Mouse (Mus musculus) forebrain, embryonic 12.5 days (tissue): ENCODE results near the gene Sbds. TPM values are rescaled to one million over a fixed set of nuclear protein-coding genes. Genes with fewer than 3 reads are reported as not detected.

ENCODE experiments used
- ATAC-seq: fragments of 200-750 bp; cut with Nextera tagmentation; 2 replicates; pipeline ENCODE4 v1.8.0; 2017; ENCODE audit warnings: moderate TSS enrichment; ENCODE audit not compliant: low FRiP score
- H3K27ac ChIP-seq: fragments of 300-500 bp; sonication (generic); 2 replicates; pipeline ENCODE4 v1.5.1; 2016; ENCODE audit warnings: mild to moderate bottlenecking
- H3K27me3 ChIP-seq: fragments of 300-500 bp; sonication (generic); 2 replicates; pipeline ENCODE4 v1.6.1; 2016; ENCODE audit warnings: mild to moderate bottlenecking
- H3K36me3 ChIP-seq: fragments of 300-500 bp; sonication (generic); replicated peaks from 2 replicates; pipeline ENCODE4 v1.6.1; 2016; ENCODE audit warnings: mild to moderate bottlenecking
- H3K4me1 ChIP-seq: fragments of 300-500 bp; sonication (generic); 2 replicates; pipeline ENCODE4 v1.6.1; 2016
- H3K4me2 ChIP-seq: fragments of 300-500 bp; sonication (generic); 2 replicates; pipeline ENCODE4 v1.6.1; 2016; ENCODE audit warnings: mild to moderate bottlenecking, moderate library complexity
- H3K4me3 ChIP-seq: fragments of 300-500 bp; sonication (generic); replicated peaks from 2 replicates; pipeline ENCODE4 v1.5.1; 2016; ENCODE audit warnings: mild to moderate bottlenecking
- H3K9ac ChIP-seq: fragments of 300-500 bp; sonication (generic); 2 replicates; pipeline ENCODE4 v1.6.1; 2016; ENCODE audit warnings: mild to moderate bottlenecking
- H3K9me3 ChIP-seq: fragments of 300-500 bp; sonication (generic); 2 replicates; pipeline ENCODE4 v1.6.1; 2016
- WGBS: fragments of 180-500 bp; shearing (Covaris S2); methylation state at CpG from one replicate; pipeline ENCODE4 v1.1.7; 2016; 5-methylcytosine and 5-hydroxymethylcytosine counted together
- polyA plus RNA-seq: library from polyadenylated mRNA; unstranded; fragments of >200 nt; fragmentation: Nextera tagmentation; extraction: Ambion mirVana; gene quantifications from 2 replicates; pipeline ENCODE4 v1.2.1, GENCODE M21; 2016

The Sbds gene
- polyA plus RNA-seq = 74.9 and 76.2 TPM in 2 replicates

DNA sequence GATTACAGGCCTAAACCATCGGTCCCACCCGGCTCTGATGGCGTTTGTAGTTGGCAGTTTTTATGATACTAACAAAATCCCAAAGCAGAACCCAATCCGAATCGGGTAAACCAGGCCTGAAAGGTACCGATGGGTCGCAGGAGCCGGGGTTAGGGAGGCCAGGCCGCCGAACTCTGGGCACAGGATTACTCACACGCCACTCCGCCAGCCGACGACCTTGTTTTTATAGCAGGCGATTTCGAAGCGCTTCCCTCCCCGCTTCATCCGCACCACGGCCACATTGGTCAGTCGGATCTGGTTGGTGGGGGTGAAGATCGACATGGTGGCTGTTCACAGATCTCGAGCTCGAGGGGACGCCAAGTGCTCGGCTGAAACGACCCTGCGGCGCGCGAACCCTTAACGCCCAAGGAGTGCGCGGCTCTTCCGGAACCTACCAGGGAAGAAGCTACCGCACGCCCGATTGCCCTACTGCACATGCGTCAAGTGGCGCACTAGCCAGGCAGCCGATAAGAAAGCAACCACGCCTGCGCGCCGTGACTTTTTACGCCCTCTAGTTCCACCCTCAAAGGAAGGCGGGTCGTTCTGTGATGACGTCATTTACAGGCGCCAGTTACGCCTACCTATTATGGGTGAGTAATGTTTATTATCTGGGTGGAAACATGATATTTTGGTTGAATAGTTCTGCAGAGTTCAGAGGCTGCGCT, at the start of gene Sbds, which contains the start of gene Tyw1:
Gene Sbds, minus strand, starts transcription at position 514 of the 704 bp plus-strand sequence.
Gene Tyw1, plus strand, starts transcription at position 603 of the 704 bp plus-strand sequence.
- Histone ChIP-seq H3K4me1 (peaks cover 25% of the 10 kb centered on the region), H3K9me3 (no peaks in the 10 kb centered on the region), H3K4me2 (peak within 1 kb of the TSS; percentile 87), H3K27me3 (no peaks in the 10 kb centered on the region), H3K36me3 (peaks cover 29% of the 10 kb centered on the region), H3K27ac (peak within 1 kb of the TSS; percentile 74), H3K4me3 (peak within 1 kb of the TSS; percentile 74), H3K9ac (peak within 1 kb of the TSS; percentile 84)
- ATAC-seq = peak; percentile 89
- under 1% methylated on average over 52 of the region's 52 CpGs for WGBS

DNA sequence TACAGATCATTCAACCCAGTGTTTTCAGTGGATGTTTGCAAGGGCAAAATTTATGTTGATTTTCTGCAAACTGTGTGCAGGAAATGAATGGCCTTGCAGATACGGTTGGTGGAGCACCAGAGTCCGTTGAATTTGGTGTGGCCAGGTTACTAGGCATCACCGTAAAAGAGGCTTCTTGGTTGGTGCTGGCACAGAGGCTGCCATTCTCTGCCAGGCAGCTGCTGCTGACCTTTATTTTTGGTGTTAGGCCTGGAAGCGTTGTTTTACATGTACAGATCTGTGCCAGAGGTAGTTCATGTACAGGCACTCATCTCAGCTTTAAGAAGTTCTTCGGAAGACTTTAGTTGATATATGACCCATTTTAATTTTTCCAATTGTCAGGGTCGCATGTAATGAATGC, 48.3 kb upstream of the Sbds start:
- Histone ChIP-seq H3K27me3 (no peaks in the 10 kb centered on the region), H3K4me3 (no peak overlapping the region), H3K9ac (no peak overlapping the region), H3K36me3 (peaks cover 61% of the 10 kb centered on the region), H3K9me3 (no peaks in the 10 kb centered on the region), H3K4me1 (no peaks in the 10 kb centered on the region), H3K27ac (no peak overlapping the region), H3K4me2 (no peak overlapping the region)
- 95% methylated on average over 6 of the region's 6 CpGs for WGBS
- ATAC-seq = no peak

DNA sequence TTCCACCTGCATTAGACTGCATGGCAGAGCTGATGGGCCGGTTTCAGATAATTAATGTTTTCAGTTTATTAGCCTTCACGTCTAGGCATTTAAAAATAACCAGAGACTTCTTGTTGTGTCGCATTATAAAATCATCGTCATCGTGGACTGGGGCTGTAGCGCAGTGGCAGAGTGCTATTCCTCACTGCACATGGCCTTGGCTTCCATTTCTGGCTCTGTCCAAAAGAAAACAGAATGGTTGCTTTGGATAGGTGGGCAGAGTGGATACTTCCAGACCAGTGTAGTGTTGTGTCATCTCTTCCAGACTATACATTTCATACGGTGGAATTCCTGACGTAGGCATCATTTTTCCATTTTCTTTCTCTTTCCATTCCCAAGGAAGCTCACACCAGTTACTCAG, 44.2 kb upstream of the Sbds start:
- Histone ChIP-seq H3K4me1 (no peaks in the 10 kb centered on the region), H3K9ac (no peak overlapping the region), H3K36me3 (peaks cover 67% of the 10 kb centered on the region), H3K27ac (no peak overlapping the region), H3K9me3 (no peaks in the 10 kb centered on the region), H3K4me2 (no peak overlapping the region), H3K27me3 (no peaks in the 10 kb centered on the region), H3K4me3 (no peak overlapping the region)
- WGBS = 92% methylated on average over 8 of the region's 8 CpGs
- ATAC-seq = no peak

DNA sequence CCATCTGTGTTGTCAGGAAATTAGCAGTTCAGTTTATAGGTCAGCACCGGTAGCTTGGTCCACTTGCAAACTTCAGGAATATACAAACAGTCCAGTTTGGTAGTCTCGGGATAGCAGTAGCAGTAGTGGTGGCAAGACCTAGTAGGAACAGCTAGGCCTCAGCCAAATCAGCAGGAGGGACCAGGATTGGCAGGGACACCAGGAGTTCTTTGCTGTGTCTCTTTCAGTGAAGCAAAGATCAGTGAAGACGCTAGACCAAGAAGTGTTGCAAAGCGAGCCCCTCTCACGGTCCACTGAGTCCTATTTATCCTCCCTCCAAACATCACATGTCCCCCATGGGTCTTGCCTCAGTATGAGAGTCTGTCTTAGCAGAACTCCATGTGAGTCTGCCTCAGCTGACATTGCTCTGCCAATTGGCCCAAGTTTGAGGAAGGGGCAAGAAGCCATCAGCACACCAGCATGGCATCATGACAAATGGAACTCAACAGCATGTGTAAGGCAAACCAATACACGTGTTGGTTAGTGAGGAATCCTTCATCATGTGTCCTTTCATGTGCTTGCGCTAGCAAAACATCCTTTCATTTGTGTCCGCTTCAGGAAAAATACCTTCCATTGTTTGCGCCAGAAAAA, 43.6 kb upstream of the Sbds start:
- no peak overlapping the region for H3K27ac ChIP-seq
- H3K36me3 ChIP-seq = peaks cover 66% of the 10 kb centered on the region
- no peak for ATAC-seq
- no peaks in the 10 kb centered on the region for H3K4me1 ChIP-seq
- 92% methylated on average over 9 of the region's 9 CpGs for WGBS
- no peak overlapping the region for H3K4me2 ChIP-seq
- no peak overlapping the region for H3K4me3 ChIP-seq
- no peaks in the 10 kb centered on the region for H3K27me3 ChIP-seq
- no peak overlapping the region for H3K9ac ChIP-seq
- H3K9me3 ChIP-seq = no peaks in the 10 kb centered on the region

DNA sequence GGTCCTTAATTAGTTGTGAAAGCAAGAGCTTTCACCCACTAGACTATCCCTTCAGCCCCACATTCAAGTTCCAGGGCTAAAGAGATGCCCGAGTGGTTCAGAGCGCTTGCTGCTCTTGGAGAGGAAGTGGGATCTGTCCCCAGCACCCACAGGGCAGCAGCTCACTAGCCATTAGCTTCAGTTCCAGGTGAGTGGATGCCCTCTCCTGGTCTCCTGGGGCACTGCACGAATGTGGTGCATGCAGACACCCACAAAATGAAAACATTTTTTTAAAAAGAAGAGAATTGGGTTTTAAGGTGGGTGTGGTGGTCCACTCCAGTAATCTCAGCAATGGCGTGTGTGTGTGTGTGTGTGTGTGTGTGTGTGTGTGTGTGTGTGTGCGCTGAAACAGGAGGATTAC, 40.7 kb upstream of the Sbds start:
- Histone ChIP-seq H3K4me1 (no peaks in the 10 kb centered on the region), H3K4me2 (no peak overlapping the region), H3K9ac (no peak overlapping the region), H3K27ac (no peak overlapping the region), H3K9me3 (no peaks in the 10 kb centered on the region), H3K27me3 (no peaks in the 10 kb centered on the region), H3K4me3 (no peak overlapping the region), H3K36me3 (peaks cover 64% of the 10 kb centered on the region)
- 81% methylated on average over 5 of the region's 5 CpGs for WGBS
- ATAC-seq = no peak

DNA sequence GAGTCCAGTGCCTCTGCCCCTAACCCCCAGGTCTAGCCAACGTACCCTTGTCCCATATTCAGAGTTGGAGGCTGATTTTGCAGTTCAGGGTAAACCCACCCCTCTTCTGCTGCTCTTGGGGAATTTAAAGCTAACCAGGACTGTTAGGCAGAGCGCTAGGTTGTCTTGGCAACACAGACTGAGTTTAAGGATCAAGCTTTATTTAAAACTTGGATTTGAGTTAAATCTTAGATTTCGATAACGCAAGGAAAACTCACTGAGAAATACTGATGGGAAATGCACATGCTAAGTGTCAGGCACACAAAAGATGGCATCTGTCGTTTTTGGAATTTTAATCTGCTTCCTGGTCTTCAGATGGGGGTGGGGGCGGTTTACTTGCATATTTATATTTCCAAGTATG, 39.3 kb upstream of the Sbds start:
- WGBS = 92% methylated on average over 6 of the region's 6 CpGs
- H3K4me2 ChIP-seq = no peak overlapping the region
- no peak overlapping the region for H3K4me3 ChIP-seq
- no peak overlapping the region for H3K9ac ChIP-seq
- H3K27ac ChIP-seq = 0 out of 2 replicates have a peak overlapping the region, but pooled peaks have one; percentile 13
- H3K9me3 ChIP-seq = no peaks in the 10 kb centered on the region
- H3K4me1 ChIP-seq = no peaks in the 10 kb centered on the region
- H3K27me3 ChIP-seq = no peaks in the 10 kb centered on the region
- H3K36me3 ChIP-seq = peaks cover 62% of the 10 kb centered on the region
- ATAC-seq = no peak

DNA sequence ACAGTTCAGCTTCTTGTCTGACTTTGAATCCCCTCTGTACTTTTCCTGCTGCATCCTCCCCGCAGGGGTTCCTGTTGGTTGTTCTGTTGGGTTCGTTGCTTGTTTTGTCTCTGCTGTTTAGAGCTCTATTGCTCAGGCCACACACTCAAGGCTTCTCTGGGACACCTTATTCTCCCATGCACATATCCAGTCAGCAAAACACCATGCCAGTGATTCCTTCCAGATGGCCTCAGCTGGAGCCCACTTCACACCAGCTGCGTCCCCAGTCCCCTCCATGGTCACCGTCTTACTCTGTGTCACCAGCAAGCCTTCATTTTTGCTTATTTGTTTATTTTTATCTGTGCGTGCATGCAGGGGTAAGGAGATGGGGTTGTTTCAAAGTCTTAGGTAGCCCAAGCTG, 38.6 kb upstream of the Sbds start:
- H3K9ac ChIP-seq = no peak overlapping the region
- H3K27ac ChIP-seq = no peak overlapping the region
- no peak overlapping the region for H3K4me2 ChIP-seq
- 86% methylated on average over 5 of the region's 5 CpGs for WGBS
- no peaks in the 10 kb centered on the region for H3K27me3 ChIP-seq
- no peak overlapping the region for H3K4me3 ChIP-seq
- H3K36me3 ChIP-seq = peaks cover 62% of the 10 kb centered on the region
- H3K4me1 ChIP-seq = no peaks in the 10 kb centered on the region
- no peak for ATAC-seq
- no peaks in the 10 kb centered on the region for H3K9me3 ChIP-seq

DNA sequence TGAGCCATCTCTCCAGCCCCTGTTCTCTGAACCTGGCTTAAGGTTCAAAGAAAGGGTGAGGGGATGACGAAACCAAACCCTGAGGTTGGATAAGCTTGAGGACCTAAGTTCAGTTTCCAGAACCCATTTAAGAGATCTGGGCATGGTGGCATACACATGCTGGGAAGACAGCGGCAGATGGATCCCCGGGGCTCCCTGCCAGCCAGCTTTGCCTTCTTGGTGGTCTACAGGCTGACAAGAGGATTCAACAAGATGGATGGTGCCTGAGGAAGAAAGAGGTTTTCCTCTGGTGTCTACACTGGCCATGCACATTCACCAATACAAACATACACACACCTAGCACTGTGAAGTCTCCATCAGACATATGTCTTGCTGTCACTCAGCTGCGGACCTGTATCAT, 37.6 kb upstream of the Sbds start:
- H3K9ac ChIP-seq = no peak overlapping the region
- no peak overlapping the region for H3K4me2 ChIP-seq
- no peaks in the 10 kb centered on the region for H3K27me3 ChIP-seq
- ATAC-seq = no peak
- peaks cover 57% of the 10 kb centered on the region for H3K36me3 ChIP-seq
- 96% methylated on average over 4 of the region's 4 CpGs for WGBS
- H3K27ac ChIP-seq = no peak overlapping the region; the same call in 1 of the 2 replicates
- H3K4me1 ChIP-seq = no peaks in the 10 kb centered on the region
- H3K4me3 ChIP-seq = no peak overlapping the region
- H3K9me3 ChIP-seq = no peaks in the 10 kb centered on the region

DNA sequence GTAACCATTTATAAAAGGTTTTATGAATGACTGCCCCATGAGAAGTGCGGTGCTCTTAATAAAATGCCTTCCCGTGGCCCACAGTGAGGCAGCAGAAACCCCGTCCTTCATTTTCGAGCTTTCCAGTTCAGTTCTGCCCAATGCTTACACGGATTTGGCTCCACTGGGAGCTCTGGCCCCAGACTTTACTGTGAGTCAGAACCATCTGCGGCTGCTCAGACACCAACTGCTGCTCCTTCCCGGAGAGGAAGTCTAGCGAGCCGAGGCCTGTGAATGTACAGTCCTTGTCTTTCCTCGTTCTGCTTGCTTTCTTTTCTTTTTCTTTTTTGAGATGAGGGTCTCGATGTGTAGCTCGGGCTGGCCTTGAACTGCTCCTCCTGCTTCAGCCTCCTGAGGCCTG, 35.4 kb upstream of the Sbds start:
- H3K4me2 ChIP-seq = no peak overlapping the region
- peaks cover 55% of the 10 kb centered on the region for H3K36me3 ChIP-seq
- H3K27me3 ChIP-seq = no peaks in the 10 kb centered on the region
- H3K9me3 ChIP-seq = no peaks in the 10 kb centered on the region
- no peak overlapping the region for H3K27ac ChIP-seq
- WGBS = 95% methylated on average over 12 of the region's 12 CpGs
- no peak overlapping the region for H3K4me3 ChIP-seq
- H3K4me1 ChIP-seq = no peaks in the 10 kb centered on the region
- no peak overlapping the region for H3K9ac ChIP-seq
- ATAC-seq = no peak

DNA sequence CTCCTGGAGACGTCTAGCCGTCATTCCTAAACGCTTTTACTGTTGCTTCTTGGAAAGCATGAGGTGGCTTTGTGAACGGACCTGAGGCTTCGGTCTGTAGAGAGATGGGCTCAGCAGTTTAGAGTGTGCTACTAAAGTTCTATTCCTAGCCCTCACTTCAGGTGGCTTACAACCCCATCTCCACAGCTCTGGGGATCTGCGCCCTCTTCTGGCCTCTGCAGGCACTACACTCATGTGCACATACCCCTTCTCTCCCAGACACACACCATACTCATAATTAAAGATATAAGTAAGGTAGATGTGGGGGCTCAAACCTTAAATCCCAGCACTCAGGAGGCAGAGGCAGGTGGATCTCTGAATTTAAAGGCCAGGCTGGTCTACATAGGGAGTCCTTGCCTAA, 34.9 kb upstream of the Sbds start:
- Histone ChIP-seq H3K27ac (no peak overlapping the region), H3K36me3 (peaks cover 59% of the 10 kb centered on the region), H3K27me3 (no peaks in the 10 kb centered on the region), H3K9me3 (no peaks in the 10 kb centered on the region), H3K9ac (no peak overlapping the region), H3K4me3 (no peak overlapping the region), H3K4me2 (no peak overlapping the region), H3K4me1 (no peaks in the 10 kb centered on the region)
- WGBS = 97% methylated on average over 6 of the region's 6 CpGs
- ATAC-seq = no peak

DNA sequence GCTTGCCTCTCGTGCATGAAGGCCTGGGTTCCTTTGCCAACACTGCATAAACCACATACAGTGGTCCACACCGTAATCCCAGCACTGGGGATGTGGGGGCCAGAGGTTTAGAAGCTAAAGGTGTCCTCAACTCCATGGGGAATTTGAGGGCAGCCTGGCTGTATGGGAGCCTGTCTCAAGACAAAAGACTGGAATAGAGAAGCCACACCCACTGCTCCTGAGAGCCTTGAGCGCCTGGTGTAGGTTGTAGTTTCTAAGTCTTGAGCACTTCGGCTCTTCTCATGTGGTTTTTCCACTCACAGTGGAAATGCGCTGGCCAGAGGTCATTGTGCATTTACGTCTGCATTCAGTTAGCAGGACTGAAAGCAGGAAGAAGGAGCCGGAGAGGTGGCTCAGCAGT, 32.8 kb upstream of the Sbds start:
- no peaks in the 10 kb centered on the region for H3K27me3 ChIP-seq
- no peak overlapping the region for H3K4me3 ChIP-seq
- ATAC-seq = no peak
- H3K9me3 ChIP-seq = 0 out of 2 replicates have a peak, but pooled peaks cover 5% of the 10 kb centered on the region
- 93% methylated on average over 7 of the region's 7 CpGs for WGBS
- no peaks in the 10 kb centered on the region for H3K4me1 ChIP-seq
- no peak overlapping the region for H3K27ac ChIP-seq
- H3K36me3 ChIP-seq = peaks cover 69% of the 10 kb centered on the region
- H3K4me2 ChIP-seq = no peak overlapping the region
- no peak overlapping the region for H3K9ac ChIP-seq

DNA sequence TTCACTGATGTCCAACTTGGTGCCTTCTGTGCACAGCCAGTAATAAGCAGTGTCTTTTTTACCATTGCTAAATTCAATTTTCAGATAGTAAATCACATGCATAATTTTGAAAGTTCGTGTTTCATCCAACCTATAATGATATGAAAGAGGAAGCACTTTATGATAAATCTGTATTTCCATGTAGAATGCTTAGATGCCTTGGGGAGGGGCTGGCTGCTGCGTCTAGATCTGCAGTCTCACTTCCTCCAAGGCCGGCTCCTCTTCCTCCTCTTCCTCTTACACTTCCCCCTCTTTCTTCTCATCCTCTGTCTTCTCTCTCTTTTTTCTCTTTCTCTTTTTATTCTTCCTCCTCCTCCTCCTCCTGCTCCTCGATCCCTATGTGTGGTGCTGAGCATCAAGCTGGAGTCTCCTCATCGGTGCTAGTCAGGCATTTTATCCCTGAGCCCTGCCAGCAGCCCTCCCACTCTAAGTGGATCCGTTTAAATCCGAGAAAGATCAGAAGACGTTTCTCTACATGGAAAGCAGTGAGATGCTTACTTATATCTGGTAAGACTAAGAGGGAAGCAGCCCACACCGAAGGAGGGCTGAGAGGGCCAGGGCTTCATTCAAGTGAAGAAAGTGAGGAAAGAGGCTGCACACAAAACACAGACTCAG, 27.9 kb upstream of the Sbds start:
- H3K27me3 ChIP-seq = no peaks in the 10 kb centered on the region
- 0 out of 2 replicates have a peak, but pooled peaks cover 5% of the 10 kb centered on the region for H3K9me3 ChIP-seq
- H3K4me1 ChIP-seq = no peaks in the 10 kb centered on the region
- no peak overlapping the region for H3K4me2 ChIP-seq
- no peak overlapping the region for H3K4me3 ChIP-seq
- no peak overlapping the region for H3K9ac ChIP-seq
- peaks cover 82% of the 10 kb centered on the region for H3K36me3 ChIP-seq
- H3K27ac ChIP-seq = no peak overlapping the region
- 93% methylated on average over 9 of the region's 9 CpGs for WGBS
- no peak for ATAC-seq
